Mouse (Mus musculus) gonadal fat pad, adult 2 months (tissue): ENCODE measurements at regions not wholly inside any gene's neighbourhood (a gene's known extent, or its start where the extent isn't known, plus 50 kb on each side); places are given as distances from the start of the nearest gene placed in this dataset.
A peak's percentile ranks its signal among the peaks of the same experiment; 100 is the strongest.

ENCODE experiments used
- DNase-seq: peaks from one replicate; pipeline ENCODE4 v3.0.0-alpha.2; 2012; ENCODE audit warnings: low read depth

GRCm38 (mm10) chr16:13487659-13488058, 180.3 kb downstream of the Parn start:
- no peak for DNase-seq

- no peak for DNase-seq
Observed at GRCm38 (mm10) chr16:13486571-13486970, 181.4 kb downstream of the Parn start.

DNA sequence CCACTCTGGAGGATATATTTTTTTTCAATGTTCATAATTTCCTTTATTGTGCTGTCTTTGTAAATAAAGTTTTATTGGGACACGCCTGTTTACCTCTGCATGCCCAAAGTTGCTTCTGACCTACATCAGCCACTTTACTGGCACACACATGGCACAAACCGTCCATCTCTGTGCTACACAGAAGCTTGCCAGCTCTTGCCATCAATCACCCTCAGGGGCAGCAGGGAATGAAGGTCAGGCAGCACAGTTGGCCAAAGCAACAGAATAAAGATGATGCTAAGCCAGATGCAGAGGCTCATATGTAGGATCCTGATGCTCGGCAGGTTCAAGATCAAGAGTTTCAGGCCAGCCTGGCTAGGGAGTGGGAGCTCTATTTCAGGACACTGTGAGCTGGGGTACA, 187.7 kb downstream of the Parn start:
- DNase-seq, result no peak

GRCm38 (mm10) chr16:13476653-13477052, 191.3 kb downstream of the Parn start:
- DNase-seq, result peak; percentile 70

DNA sequence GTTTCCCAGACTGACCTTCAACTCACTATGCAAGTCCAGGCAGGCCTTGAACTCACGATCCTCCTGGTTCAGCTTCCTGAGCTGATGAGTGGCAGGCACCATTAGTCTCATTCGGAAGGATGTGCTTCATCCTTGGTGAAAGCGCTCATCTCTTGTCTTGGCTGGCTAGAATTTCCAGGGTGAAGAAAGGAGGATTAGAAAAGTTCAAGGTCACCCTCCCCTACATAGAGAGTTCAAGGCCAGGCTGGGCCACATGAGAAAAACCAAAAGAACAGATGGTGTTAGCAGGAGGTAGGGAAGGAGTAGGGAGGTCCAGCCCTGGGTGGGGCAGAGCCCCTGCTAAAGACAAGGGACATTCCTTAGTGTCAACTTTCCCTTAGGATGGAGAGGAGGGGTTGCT, 193.0 kb downstream of the Parn start:
- no peak for DNase-seq

- DNase-seq, result no peak
Observed at GRCm38 (mm10) chr16:13474274-13474673, 193.7 kb downstream of the Parn start.

DNA sequence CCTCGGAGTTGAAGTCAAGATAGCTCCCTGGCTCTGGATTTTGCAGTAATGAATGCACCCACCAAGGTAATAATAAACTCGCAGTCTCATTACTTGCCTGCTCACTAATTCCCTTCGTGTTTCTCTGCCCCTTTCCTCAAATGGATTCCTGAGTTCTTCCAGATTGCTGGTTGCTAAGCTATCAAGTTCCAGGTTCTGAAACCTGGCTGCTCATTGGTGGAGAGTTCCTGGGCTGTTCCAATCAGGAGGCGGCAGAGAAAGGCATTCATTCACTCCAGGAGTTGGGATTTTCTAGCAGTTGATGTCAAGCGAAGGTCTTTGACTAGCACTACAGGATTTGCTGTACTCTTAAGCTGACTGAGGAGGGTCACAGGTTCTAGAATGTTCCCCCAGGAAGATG, 200.8 kb downstream of the Parn start:
- DNase-seq, result no peak
